Mouse (Mus musculus): ENCODE results near the gene Otos.

The Otos gene

GRCm38 (mm10) chr1:92607711-92608110 is 40.9 kb downstream of the Otos start:
- no peak for DNase-seq (ENCODE audit: low spot score in 2 of 2)

DNA sequence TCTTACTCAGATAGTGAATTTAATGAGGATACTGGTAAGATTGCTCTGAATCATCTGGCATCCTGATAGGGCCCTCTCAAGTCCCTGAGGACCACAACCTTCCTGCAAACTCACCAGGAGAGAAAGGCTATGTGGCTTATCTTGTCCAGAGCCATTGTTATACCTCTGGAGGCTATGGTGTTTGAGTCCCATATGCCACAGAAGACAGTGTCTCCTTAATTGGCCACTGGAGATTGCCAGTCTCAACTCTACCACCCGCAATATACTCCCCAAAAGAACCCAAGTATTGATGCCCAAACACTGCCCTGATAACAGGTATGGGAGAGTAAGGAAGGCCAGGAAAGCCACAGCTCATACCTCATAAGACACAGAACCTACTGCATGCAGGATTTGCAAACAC is 43.2 kb downstream of the Otos start, which contains the start of gene Olfr1410:
Gene Olfr1410 (plus strand): TSS at position 301 of the 400 bp plus-strand sequence.
- no peak for DNase-seq (ENCODE audit: low spot score in 2 of 2)

DNA sequence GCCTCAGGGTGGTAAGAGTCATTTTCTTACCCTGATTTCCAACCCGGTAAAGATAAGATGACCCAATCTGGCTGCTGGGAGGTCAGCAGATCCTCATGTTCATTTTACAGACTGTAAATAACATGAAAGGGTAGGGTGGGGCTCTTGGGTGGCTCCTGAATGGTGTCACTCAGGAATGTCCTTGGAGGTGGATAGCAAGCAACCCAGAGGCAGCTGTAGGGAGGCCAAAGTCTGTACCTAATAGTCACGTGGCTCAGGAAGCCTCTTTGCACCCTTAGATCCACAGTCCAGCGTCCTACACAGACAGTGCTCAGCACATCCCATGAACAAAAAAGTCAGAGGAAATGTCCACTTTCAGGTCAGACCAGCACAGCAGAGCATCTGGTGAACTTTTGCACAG is 52.6 kb downstream of the Otos start:
- no peak for DNase-seq (ENCODE audit: low spot score in 2 of 2)

Data from right cerebral cortex, adult 2 months (tissue).